Comparison of ENCODE assay signal across 26 mouse cellular contexts in genomic region chrX:99246704-99247103, GRCm38 (mm10).
A peak's percentile ranks its signal among the peaks of the same experiment; 100 is the strongest.
DNase-seq lines count a peak whose midpoint lies in the region; ATAC-seq and TF ChIP-seq lines count a peak whose summit lies in the region.
"Had no signal": no experiment of that assay in that cellular context is flagged by ENCODE, and none has a peak within 500 bp of the region (broad histone marks: within the 10 kb centered on the region; RNA-seq: fewer than 3 reads in every experiment).

No protein-coding gene starts in this region.

- H3K4me3 ChIP-seq in myocyte, result no peak overlapping the region
- H3K4me3 ChIP-seq: embryonic facial prominence, embryonic 10.5 days; embryonic facial prominence, embryonic 15.5 days; forebrain, embryonic 12.5 days; hindbrain, embryonic 12.5 days; midbrain, embryonic 15.5 days; neural tube, embryonic 12.5 days had no signal

- no peaks in the 10 kb centered on the region for H3K36me3 ChIP-seq in myocyte (ENCODE audit: control insufficient read depth, insufficient read depth)
- H3K36me3 ChIP-seq: embryonic facial prominence, embryonic 10.5 days; embryonic facial prominence, embryonic 15.5 days; forebrain, embryonic 12.5 days; hindbrain, embryonic 12.5 days; midbrain, embryonic 15.5 days; neural tube, embryonic 12.5 days had no signal

- DNase-seq in cerebellum, postnatal 4 days (ENCODE audit: low spot score in 2 of 2), result no peak
- DNase-seq in cerebellum, adult 11-12 months, result peak; percentile 41
- peak; percentile 39 for DNase-seq in cerebellum, adult 9-11 months
- no peak for DNase-seq in T-cell, adult 2 months (ENCODE audit: low spot score)
- DNase-seq in embryo, embryonic 9.5 days (ENCODE audit: extremely low spot score), result no peak
- DNase-seq: adrenal gland, postnatal 10 days; forebrain, postnatal 0 days; gastrocnemius, postnatal 10 days; heart, postnatal 36 days; kidney, adult 8-10 months; kidney, postnatal 4 days; liver; lung, embryonic 14.5 days; lung, postnatal 14 days; right cerebral cortex, postnatal 4 days had no signal

- H3K79me2 ChIP-seq in myocyte (ENCODE audit: control insufficient read depth, insufficient read depth), result no peaks in the 10 kb centered on the region

- H3ac ChIP-seq in myocyte (ENCODE audit: control insufficient read depth, insufficient read length), result no peak overlapping the region

- H3K27me3 ChIP-seq in myocyte (ENCODE audit: control insufficient read depth, insufficient read depth, insufficient read length), result no peaks in the 10 kb centered on the region
- H3K27me3 ChIP-seq: CH12.LX had no signal

- no peak overlapping the region for H3K4me2 ChIP-seq in myocyte (ENCODE audit: low read depth)
- H3K4me2 ChIP-seq: embryonic facial prominence, embryonic 15.5 days; forebrain, embryonic 12.5 days; heart, embryonic 11.5 days; hindbrain, embryonic 12.5 days; lung, embryonic 14.5 days; midbrain, embryonic 15.5 days; neural tube, embryonic 12.5 days had no signal

- no peak for TF ChIP-seq POLR2A in myocyte (IDR thresholded peaks at IDR 0.05; ENCODE audit: insufficient read length, low read depth)

- ATAC-seq in cerebellum, adult (ENCODE audit: insufficient number of reproducible peaks, low FRiP score, low TSS enrichment), result 0 out of 2 replicates have a peak, but pooled peaks have one; percentile 43
- ATAC-seq: forebrain, postnatal 0 days; intestine, embryonic 16.5 days; midbrain, embryonic 15.5 days had no signal

TF ChIP-seq in myocyte, 11 proteins besides CTCF, POLR2A, EP300 and RAD21:
- TF ChIP-seq TCF3 (IDR thresholded peaks at IDR 0.05; ENCODE audit: insufficient read length, low read depth) (no peak), MYOG (IDR thresholded peaks at IDR 0.05; ENCODE audit: control insufficient read depth in 1 of 3, insufficient read depth in 1 of 3, insufficient read length in 2 of 3, low read depth in 2 of 3) (peak in 2 of 3 experiments; percentile 35 to 76), MYOD1 (IDR thresholded peaks at IDR 0.05; ENCODE audit: control insufficient read depth in 1 of 3, insufficient read length in 2 of 3, low read depth in 2 of 3) (peak in 2 of 3 experiments; percentile 18 to 57), MAX (IDR thresholded peaks at IDR 0.05; ENCODE audit: low read depth) (no peak), SRF (IDR thresholded peaks at IDR 0.05; ENCODE audit: control insufficient read depth, insufficient read length, low read depth) (no peak)

Comparison
In these comparisons a context has a peak if more than half of its experiments do, and no peak if none do; other contexts are left out.
1. DNase-seq: peak in cerebellum, adult 11-12 months (single experiment) and cerebellum, adult 9-11 months (single experiment); none in cerebellum, postnatal 4 days (0 of 2), T-cell, adult 2 months (single experiment) and embryo, embryonic 9.5 days (single experiment).